Mouse (Mus musculus) kidney, adult 2 months (tissue): ENCODE measurements at regions not wholly inside any gene's neighbourhood (a gene's known extent, or its start where the extent isn't known, plus 50 kb on each side); places are given as distances from the start of the nearest gene placed in this dataset.
"Not testable (repeated sequence)": the region's sequence is repeated elsewhere in the genome, so short reads cannot be mapped to it uniquely, and the experiment has no call there.

Source experiments
- DNase-seq: peaks from one replicate; pipeline ENCODE4 v3.0.0; 2021
- H3K27ac ChIP-seq: fragments of 200-500 bp; 2 replicates; pipeline ENCODE4 v1.5.1; 2012; ENCODE audit warnings: low read depth, low read length, control low read depth, inconsistent platforms; ENCODE audit not compliant: insufficient read depth
- H3K27me3 ChIP-seq: fragments of 200-500 bp; replicated peaks from 2 replicates; pipeline ENCODE4 v1.6.1; 2012; ENCODE audit warnings: mild to moderate bottlenecking, moderate library complexity, low read length, inconsistent platforms; ENCODE audit not compliant: control insufficient read depth, insufficient read depth
- H3K36me3 ChIP-seq: fragments of 200-500 bp; 2 replicates; pipeline ENCODE4 v1.6.1; 2012; ENCODE audit warnings: mild to moderate bottlenecking, moderate library complexity, low read length, inconsistent platforms; ENCODE audit not compliant: control insufficient read depth, insufficient read depth
- H3K4me1 ChIP-seq: fragments of 200-500 bp; 2 replicates; pipeline ENCODE4 v1.6.1; 2011; ENCODE audit warnings: low read length; ENCODE audit not compliant: control insufficient read depth, insufficient read depth
- H3K4me3 ChIP-seq: fragments of 200-500 bp; 2 replicates; pipeline ENCODE4 v1.5.1; 2011; ENCODE audit warnings: mild to moderate bottlenecking, low read depth, low read length, control low read depth; ENCODE audit not compliant: insufficient read depth
- CTCF ChIP-seq: fragments of 200-500 bp; conservative IDR thresholded peaks from 2 replicates; pipeline ENCODE4 v1.5.1; 2011; ENCODE audit warnings: low read depth, mild to moderate bottlenecking, control low read depth, low read length, moderate library complexity, mixed read lengths; ENCODE audit not compliant: insufficient read depth, insufficient read length
- POLR2A ChIP-seq: fragments of 200-500 bp; IDR thresholded peaks from one replicate; pipeline ENCODE4 v1.6.1; 2011; ENCODE audit warnings: low read depth, low read length, control low read depth
- WGBS: fragments of 180-500 bp; shearing (Covaris S2); methylation state at CpG from one replicate; pipeline ENCODE4 v1.1.7; 2018; 5-methylcytosine and 5-hydroxymethylcytosine counted together

DNA sequence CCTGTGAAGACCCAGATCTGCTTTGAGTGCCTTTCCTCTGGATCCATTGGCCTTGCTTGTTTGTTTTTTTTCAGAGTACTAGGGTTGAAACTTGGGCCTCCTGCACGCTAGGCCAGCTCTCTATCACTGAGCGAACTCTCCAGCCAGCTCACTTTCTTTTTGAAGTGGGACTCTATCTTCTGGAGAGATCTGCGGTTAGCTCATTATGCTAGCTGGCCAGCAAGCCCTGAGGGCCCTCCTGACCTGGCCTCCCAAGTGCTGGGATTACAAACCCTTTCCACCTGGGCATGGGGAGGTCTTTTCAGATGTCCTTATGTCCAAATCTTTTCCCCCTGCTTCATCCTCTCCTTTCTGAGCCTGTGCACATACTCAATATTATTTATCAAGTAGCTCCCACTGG is 59.6 kb upstream of the Itm2b start:
- DNase-seq: peak; percentile 62
- WGBS: 45% methylated on average over 3 of the region's 3 CpGs

DNA sequence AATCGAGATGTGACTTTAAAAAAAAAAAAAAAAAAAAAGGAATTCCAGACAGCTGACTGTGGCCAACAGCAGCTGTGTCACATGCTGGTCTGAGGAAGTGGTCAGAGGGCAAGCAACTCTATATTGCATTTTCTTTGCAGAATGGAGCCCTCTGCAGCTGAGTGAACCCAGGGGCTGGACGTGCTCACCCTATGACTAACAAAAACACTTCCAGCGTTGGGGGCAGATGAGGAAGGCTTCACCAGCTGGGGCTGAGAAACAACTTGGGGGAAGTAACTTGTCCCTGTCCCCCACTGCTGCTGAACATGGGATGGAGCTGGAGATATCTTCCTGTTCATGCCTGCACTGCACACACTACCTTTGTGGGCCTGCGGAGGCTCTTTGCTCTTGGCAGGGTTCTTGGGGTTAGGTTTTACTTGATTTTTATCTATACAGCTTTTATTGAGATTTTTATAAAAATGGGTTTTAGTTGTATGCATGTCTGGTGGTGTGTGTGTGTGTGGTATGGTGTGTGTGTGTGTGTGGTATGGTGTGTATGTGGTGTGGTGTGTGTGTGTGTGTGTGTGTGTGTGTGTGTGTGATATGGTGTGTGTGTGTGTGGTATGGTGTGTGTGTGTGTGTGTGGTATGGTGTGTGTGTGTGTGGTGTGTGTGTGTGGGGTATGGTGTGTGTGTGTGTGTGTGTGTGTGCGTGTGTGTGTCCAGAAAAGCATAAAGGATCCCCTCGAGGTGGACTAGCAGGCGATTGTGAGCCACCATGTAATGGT is 57.0 kb upstream of the Itm2b start:
- H3K4me1 ChIP-seq: peaks cover 32% of the 10 kb centered on the region
- H3K4me3 ChIP-seq: no peak overlapping the region
- no peaks in the 10 kb centered on the region for H3K27me3 ChIP-seq
- TF ChIP-seq POLR2A (no peak), CTCF (no peak)
- peak; percentile 70 for DNase-seq
- H3K36me3 ChIP-seq: no peaks in the 10 kb centered on the region
- H3K27ac ChIP-seq: peak overlapping the region; percentile 75
- WGBS: 48% methylated on average over 7 of the region's 7 CpGs

More for the DNA sequence above, 59.6 kb upstream of the Itm2b start:
- no peaks in the 10 kb centered on the region for H3K27me3 ChIP-seq
- no peaks in the 10 kb centered on the region for H3K36me3 ChIP-seq
- H3K4me1 ChIP-seq: peaks cover 38% of the 10 kb centered on the region
- no peak overlapping the region for H3K4me3 ChIP-seq
- TF ChIP-seq POLR2A (no peak), CTCF (no peak)
- H3K27ac ChIP-seq: peak overlapping the region; percentile 94

DNA sequence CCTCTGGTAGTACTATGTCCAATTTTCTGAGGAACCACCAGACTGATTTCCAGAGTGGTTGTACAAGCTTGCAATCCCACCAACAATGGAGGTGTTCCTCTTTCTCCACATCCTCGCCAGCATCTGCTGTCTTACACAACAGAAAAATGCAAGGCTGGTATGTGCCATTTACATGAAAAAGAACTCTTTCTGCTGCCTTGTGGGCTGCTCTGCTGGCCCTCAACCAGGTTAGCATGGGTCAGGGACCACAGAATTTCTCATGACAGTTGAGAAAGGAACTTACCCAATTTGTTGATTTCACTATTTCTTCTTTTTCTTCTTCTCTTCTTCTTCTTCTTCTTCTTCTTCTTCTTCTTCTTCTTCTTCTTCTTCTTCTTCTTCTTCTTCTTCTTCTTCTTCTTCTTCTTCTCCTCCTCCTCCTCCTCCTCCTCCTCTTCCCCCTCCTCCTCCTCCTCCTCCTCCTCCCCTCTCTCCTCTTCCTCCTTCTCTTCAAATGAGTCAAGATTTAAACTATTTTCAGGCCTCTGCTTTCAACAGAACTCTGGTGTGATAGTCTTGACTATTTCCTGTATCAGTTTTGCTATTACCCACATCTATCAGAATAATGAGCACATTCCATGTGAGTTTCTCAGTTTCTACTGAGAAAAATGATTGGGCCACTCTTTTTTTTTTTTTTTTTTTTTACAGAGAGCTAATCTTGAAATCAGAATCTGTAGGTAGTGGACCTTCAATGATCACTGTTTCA is 56.3 kb upstream of the Itm2b start:
- H3K4me3 ChIP-seq, H3K27ac ChIP-seq, DNase-seq, H3K36me3 ChIP-seq, H3K27me3 ChIP-seq: not testable (repeated sequence)
- WGBS: 94% methylated on average over 1 of the region's 1 CpGs
- H3K4me1 ChIP-seq: peaks cover 27% of the 10 kb centered on the region; the same call in 1 of the 2 replicates

DNA sequence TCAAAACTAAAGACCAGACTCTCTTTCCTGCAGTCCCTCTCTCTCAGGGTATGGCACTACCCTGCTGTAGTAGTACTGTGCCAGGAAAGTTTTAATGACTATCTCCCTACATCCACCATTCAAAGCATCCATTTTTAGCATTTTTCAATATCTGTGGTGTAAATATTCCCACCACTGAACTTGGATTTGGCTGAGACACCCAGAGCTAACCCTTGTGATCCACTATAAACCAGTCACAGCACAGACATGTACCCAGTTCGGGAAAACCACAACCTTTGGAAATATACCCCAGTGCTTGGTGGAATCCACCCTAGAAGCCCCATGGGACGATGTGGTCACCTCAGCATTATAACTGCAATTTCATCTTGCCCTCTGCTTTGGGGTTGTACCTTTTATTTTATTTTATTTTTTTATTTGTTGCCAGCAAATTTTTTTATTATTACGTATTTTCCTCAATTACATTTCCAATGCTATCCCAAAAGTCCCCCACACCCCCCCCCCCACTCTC is 54.8 kb upstream of the Itm2b start:
- DNase-seq: no peak
- H3K27ac ChIP-seq: no peak overlapping the region
- peaks cover 15% of the 10 kb centered on the region; the same call in 1 of the 2 replicates for H3K4me1 ChIP-seq
- no peaks in the 10 kb centered on the region for H3K36me3 ChIP-seq
- TF ChIP-seq CTCF (no peak), POLR2A (no peak)
- no peak overlapping the region for H3K4me3 ChIP-seq
- WGBS: 96% methylated on average over 3 of the region's 3 CpGs
- no peaks in the 10 kb centered on the region for H3K27me3 ChIP-seq

DNA sequence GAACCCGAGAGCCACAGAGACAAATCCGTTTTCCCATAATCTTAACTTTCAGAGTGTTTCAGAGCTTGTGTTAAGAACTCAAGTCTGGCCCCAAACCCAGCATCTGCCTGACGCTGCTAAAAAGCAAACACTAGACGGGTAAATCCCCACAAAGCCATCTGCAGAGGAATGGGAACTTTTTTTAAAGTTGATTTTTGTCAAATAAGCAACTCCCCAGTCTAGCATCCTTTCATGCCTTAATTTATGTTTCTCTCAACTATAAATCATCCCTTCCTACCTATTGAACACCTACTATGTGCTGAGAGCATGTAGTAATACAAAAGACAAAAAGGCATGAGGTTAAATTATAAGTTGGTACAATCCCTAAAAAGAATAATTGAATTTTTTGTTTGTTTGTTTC is 50.8 kb upstream of the Itm2b start:
- no peak for DNase-seq
- Histone ChIP-seq H3K36me3 (no peaks in the 10 kb centered on the region), H3K4me1 (peaks cover 5% of the 10 kb centered on the region; the same call in 1 of the 2 replicates), H3K27me3 (no peaks in the 10 kb centered on the region), H3K4me3 (no peak overlapping the region), H3K27ac (no peak overlapping the region)
- TF ChIP-seq POLR2A: no peak
- no peak for TF ChIP-seq CTCF
- 89% methylated on average over 4 of the region's 4 CpGs for WGBS
